Mouse (Mus musculus) splenic B cell, adult 2 months (primary cell): ENCODE data around the gene 3110082I17Rik.
A peak's percentile ranks its signal among the peaks of the same experiment; 100 is the strongest.

Experiments used
- DNase-seq: peaks from one replicate; pipeline ENCODE4 v3.0.0-alpha.2; 2011; ENCODE audit warnings: low read depth, low spot score
- H3K27me3 ChIP-seq: 2 replicates; pipeline ENCODE4 v1.6.1; 2012; ENCODE audit warnings: mild to moderate bottlenecking, low read length, moderate library complexity, mixed read lengths; ENCODE audit not compliant: control insufficient read depth, poor library complexity, insufficient read depth, severe bottlenecking
- H3K36me3 ChIP-seq: 2 replicates; pipeline ENCODE4 v1.6.1; 2012; ENCODE audit warnings: mild to moderate bottlenecking, low read length, moderate library complexity, mixed read lengths; ENCODE audit not compliant: control insufficient read depth, poor library complexity, insufficient read depth, severe bottlenecking

The 3110082I17Rik gene

GRCm38 (mm10) chr5:139377468-139378270 is 82.7 kb downstream of the 3110082I17Rik start, which contains the start of gene Gpr146:
Gene Gpr146, plus strand, starts transcription at chr5:139377697.
- Histone ChIP-seq H3K27me3 (no peaks in the 10 kb centered on the region), H3K36me3 (no peaks in the 10 kb centered on the region)
- DNase-seq: no peak

GRCm38 (mm10) chr5:139374841-139375240 is 85.5 kb downstream of the 3110082I17Rik start:
- H3K36me3 ChIP-seq: no peaks in the 10 kb centered on the region
- no peak for DNase-seq
- H3K27me3 ChIP-seq: no peaks in the 10 kb centered on the region

- Histone ChIP-seq H3K36me3 (no peaks in the 10 kb centered on the region), H3K27me3 (no peaks in the 10 kb centered on the region)
- DNase-seq: no peak
Observed at GRCm38 (mm10) chr5:139373889-139374444, 86.4 kb downstream of the 3110082I17Rik start.

- no peak for DNase-seq
- Histone ChIP-seq H3K27me3 (no peaks in the 10 kb centered on the region), H3K36me3 (no peaks in the 10 kb centered on the region)
Observed at GRCm38 (mm10) chr5:139373126-139373525, 87.2 kb downstream of the 3110082I17Rik start.

GRCm38 (mm10) chr5:139371631-139372401 is 88.5 kb downstream of the 3110082I17Rik start:
- DNase-seq: peak; percentile 96
- Histone ChIP-seq H3K36me3 (no peaks in the 10 kb centered on the region), H3K27me3 (no peaks in the 10 kb centered on the region)

GRCm38 (mm10) chr5:139371118-139371517 is 89.2 kb downstream of the 3110082I17Rik start:
- no peaks in the 10 kb centered on the region for H3K27me3 ChIP-seq
- no peak for DNase-seq
- H3K36me3 ChIP-seq: no peaks in the 10 kb centered on the region

- Histone ChIP-seq H3K27me3 (no peaks in the 10 kb centered on the region), H3K36me3 (no peaks in the 10 kb centered on the region)
- DNase-seq: no peak
Observed at GRCm38 (mm10) chr5:139370336-139370735, 90.0 kb downstream of the 3110082I17Rik start.

- H3K36me3 ChIP-seq: no peaks in the 10 kb centered on the region
- H3K27me3 ChIP-seq: no peaks in the 10 kb centered on the region
- no peak for DNase-seq
Observed at GRCm38 (mm10) chr5:139368638-139369320, 91.5 kb downstream of the 3110082I17Rik start.

- H3K36me3 ChIP-seq: no peaks in the 10 kb centered on the region
- peak; percentile 77 for DNase-seq
- no peaks in the 10 kb centered on the region for H3K27me3 ChIP-seq
Observed at GRCm38 (mm10) chr5:139367884-139368458, 92.4 kb downstream of the 3110082I17Rik start.

- no peak for DNase-seq
- Histone ChIP-seq H3K27me3 (no peaks in the 10 kb centered on the region), H3K36me3 (no peaks in the 10 kb centered on the region)
Observed at GRCm38 (mm10) chr5:139366484-139366883, 93.8 kb downstream of the 3110082I17Rik start.

GRCm38 (mm10) chr5:139365827-139366226 is 94.5 kb downstream of the 3110082I17Rik start:
- Histone ChIP-seq H3K27me3 (no peaks in the 10 kb centered on the region), H3K36me3 (no peaks in the 10 kb centered on the region)
- DNase-seq: peak; percentile 51

GRCm38 (mm10) chr5:139364911-139365571 is 95.3 kb downstream of the 3110082I17Rik start:
- DNase-seq: no peak
- H3K36me3 ChIP-seq: no peaks in the 10 kb centered on the region
- no peaks in the 10 kb centered on the region for H3K27me3 ChIP-seq

GRCm38 (mm10) chr5:139364260-139364910 is 95.9 kb downstream of the 3110082I17Rik start:
- Histone ChIP-seq H3K36me3 (no peaks in the 10 kb centered on the region), H3K27me3 (no peaks in the 10 kb centered on the region)
- peak; percentile 89 for DNase-seq
